Mouse (Mus musculus): ENCODE measurements around the gene Ptch1.

Ptch1 gene

GRCm38 (mm10) chr13:63563781-63564625 is 9.4 kb downstream of the Ptch1 start:
- DNase-seq (ENCODE audit: low read depth, low spot score), result no peak

- no peak for DNase-seq (ENCODE audit: low read depth, low spot score)
Observed at GRCm38 (mm10) chr13:63562972-63563780, 10.2 kb downstream of the Ptch1 start.

DNA sequence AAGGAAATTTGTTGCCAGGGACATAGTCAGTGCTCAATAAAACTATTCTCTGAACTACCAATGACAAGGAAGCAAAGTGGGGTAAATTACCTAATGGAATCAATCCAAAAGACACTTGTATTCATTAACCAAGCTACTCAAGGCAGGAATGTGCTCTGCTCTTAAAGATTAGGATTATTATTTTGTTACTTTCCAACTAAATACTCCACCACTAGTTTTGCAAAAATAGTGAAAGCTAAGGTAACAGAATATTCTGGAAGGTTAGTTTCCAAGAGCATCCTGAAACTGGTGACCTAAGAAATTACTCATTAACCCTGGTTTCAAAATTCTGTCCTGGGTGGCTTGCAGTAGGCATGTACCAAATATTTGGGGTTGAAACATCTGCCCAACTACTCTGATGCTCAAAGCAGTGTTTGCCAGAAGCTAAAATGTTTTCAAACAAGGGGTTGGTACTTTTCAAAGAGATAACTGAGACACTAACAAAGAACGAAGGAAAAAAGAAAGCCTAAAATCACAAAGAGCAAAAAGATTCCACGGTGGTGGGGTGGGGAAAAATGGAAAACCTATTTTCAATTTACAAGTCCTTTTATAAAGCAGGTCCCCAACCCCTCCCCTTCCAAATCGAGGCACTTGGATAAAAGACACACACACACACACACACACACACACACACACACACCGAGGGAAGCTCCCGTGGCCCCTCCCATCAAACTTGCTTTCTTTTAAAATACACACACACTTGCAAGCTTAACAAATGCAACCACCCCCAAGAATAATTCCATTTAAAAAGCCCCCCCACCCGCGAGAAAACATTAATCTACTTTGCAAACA is 11.0 kb downstream of the Ptch1 start:
- no peak for DNase-seq (ENCODE audit: low read depth, low spot score)

- DNase-seq (ENCODE audit: low read depth, low spot score), result no peak
Observed at GRCm38 (mm10) chr13:63558297-63558890, 15.0 kb downstream of the Ptch1 start.

GRCm38 (mm10) chr13:63556431-63556830 is 17.0 kb downstream of the Ptch1 start:
- no peak for DNase-seq (ENCODE audit: low read depth, low spot score)

DNA sequence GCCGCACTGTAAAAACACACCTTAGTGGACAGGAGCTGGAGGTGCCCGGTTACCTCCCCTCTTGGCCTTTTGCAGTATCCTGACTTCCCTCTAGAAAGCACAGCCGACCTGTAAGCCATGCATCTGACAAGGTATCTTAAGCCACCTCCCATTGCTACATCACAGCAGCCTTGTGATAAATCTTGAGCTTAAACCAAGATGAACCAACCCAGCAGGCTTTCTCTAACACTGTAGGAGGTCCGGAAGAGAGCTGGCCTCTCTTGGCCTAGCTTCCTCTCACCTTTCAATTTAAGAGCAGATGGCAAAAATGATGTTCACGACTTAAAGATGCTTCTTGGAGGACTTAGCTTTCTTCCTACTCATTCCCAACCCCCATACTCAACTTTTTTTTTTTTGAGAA is 17.5 kb downstream of the Ptch1 start:
- no peak for DNase-seq (ENCODE audit: low read depth, low spot score)

- DNase-seq (ENCODE audit: low read depth, low spot score), result no peak
Observed at GRCm38 (mm10) chr13:63554569-63554968, 18.8 kb downstream of the Ptch1 start.

- no peak for DNase-seq (ENCODE audit: low read depth, low spot score)
Observed at GRCm38 (mm10) chr13:63553436-63553835, 20.0 kb downstream of the Ptch1 start.

GRCm38 (mm10) chr13:63552291-63552932 is 21.0 kb downstream of the Ptch1 start:
- no peak for DNase-seq (ENCODE audit: low read depth, low spot score)

GRCm38 (mm10) chr13:63551552-63552290 is 21.7 kb downstream of the Ptch1 start:
- no peak for DNase-seq (ENCODE audit: low read depth, low spot score)

DNA sequence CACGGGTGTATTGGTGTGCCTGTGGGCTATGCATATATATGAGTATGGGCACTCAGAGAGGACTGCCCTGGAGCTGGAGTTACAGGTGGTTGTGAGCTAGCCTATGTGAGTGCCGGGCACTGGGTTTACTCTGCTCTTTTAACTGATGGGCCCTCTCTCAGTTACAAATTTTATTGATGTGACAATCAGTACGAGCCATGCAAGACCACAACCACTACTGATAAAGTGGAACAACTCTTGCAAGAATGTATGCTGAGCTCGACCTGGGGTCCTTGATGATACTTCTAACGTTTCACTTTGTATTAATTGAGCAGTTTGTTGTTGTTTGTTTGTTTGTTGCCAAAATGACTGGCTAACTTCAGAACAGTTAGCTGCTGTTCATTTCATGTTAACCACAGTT is 23.0 kb downstream of the Ptch1 start:
- no peak for DNase-seq (ENCODE audit: low read depth, low spot score)

DNA sequence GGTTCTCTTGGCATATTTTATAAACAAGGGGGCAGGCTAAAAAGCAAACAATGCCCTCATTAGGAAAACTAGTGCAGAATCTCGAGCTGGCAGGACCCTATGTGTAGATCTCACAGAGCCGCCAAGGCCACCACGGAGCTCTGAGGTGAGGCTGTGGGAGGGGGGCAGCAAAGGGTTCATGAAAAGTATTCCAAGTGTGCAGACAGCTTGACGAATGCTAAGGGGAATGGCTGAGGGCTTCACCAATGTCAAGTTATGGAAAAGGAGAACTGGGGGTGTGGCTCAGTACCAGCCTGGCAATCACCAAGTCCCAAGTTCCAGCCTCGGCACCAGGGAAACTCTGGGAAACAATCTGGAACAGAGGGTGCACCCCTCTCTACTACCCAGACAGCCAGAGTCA is 24.2 kb downstream of the Ptch1 start:
- no peak for DNase-seq (ENCODE audit: low read depth, low spot score)

- no peak for DNase-seq (ENCODE audit: low read depth, low spot score)
Observed at GRCm38 (mm10) chr13:63548571-63548970, 24.8 kb downstream of the Ptch1 start.

DNA sequence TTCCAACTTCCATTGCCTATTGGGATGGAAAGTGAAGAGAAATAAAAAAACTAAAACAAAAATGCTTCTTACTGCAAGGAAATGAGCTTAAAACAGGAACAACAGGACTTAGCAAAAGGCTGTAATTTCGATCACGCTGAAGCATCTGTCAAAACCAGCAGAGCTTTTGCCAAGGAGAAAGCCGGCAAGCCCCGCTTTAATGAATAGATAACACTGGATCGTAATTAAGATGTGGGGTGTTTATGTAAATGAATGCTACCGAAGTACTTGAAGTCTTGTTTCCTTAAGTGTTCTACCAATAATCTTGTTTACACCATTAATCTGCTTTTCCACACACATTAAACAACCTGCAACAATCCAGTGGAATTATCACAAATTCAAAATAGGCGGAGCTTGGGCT is 28.1 kb downstream of the Ptch1 start:
- no peak for DNase-seq (ENCODE audit: low read depth, low spot score)

GRCm38 (mm10) chr13:63544967-63545253 is 28.5 kb downstream of the Ptch1 start:
- no peak for DNase-seq (ENCODE audit: low read depth, low spot score)

- no peak for DNase-seq (ENCODE audit: low read depth, low spot score)
Observed at GRCm38 (mm10) chr13:63544119-63544966, 29.1 kb downstream of the Ptch1 start.

DNA sequence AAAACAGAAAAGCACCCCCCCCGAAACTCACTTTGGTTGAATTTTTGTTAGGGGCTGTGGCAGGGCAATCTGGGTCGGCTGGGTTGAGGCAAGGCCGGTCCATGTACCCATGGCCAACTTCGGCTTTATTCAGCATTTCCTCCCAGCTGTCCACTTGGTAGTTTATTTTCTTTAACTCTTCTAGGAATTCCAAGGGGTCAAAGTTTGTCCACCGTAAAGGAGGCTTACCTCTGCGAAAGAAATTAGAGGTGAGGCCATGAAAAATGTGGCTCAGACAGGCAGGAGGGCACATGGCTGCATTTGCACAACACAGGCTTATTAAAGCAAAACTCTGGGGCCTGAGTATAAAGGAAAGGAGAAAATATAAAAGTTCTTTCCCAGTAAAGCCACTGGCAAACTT is 29.9 kb downstream of the Ptch1 start:
- no peak for DNase-seq (ENCODE audit: low read depth, low spot score)

- no peak for DNase-seq (ENCODE audit: low read depth, low spot score)
Observed at GRCm38 (mm10) chr13:63542796-63543384, 30.5 kb downstream of the Ptch1 start.

- DNase-seq (ENCODE audit: low read depth, low spot score), result no peak
Observed at GRCm38 (mm10) chr13:63541510-63541909, 31.9 kb downstream of the Ptch1 start.
